Mouse (Mus musculus): ENCODE data around the gene Fam168a. TPM values are rescaled to one million over a fixed set of nuclear protein-coding genes. Genes with fewer than 3 reads are reported as not detected.
A peak's percentile ranks its signal among the peaks of the same experiment; 100 is the strongest.

The Fam168a gene
- polyA plus RNA-seq, 1 experiment from 2014 or later = 72.6 TPM

DNA sequence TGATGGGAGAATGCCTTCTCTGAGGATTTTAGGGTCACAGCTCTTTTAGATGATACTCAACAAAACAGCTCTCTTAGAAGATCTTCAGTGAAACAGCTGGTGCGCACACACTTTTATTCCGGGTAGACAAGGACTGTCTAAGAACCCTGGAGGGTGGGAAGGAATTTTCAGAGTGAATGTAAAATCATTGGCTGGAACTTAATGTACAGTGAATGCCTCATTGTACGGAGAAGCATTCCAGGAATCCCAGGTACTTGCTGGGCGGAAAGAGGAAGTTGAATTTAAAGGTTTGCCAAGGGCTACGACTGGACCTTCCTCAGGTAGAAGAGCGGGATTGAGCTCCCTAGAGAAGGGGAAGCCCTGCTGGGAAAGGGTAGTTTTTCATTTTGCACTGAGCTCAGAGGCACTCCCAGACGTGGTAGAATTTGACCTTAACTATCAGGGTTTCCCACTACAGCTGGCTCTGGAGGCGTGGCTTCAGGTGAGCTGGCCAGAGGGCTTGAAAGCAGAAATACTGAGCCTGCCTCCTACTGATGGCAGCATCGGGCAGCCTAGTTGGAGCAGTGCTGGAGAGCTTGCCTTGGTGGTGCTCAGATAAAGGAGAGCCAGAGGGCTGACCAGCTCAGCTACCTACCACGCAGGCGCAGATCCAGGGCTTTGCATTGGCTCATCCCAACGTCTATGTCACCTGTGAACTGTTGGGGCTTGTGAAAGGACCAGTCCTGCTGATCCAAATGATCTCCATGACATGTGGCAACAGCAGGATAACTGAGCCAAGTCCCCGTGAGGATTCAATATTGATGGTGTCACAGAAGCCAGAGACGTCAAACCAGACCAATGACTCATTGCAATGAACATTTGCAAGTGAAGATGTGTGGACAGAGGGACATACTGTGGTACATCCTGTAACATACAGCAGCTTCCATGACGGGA, 27.2 kb upstream of the Fam168a start:
- Histone ChIP-seq H3K9me3 (no peaks in the 10 kb centered on the region), H3K4me1 (peaks cover 3% of the 10 kb centered on the region; the same call in 1 of the 2 replicates), H3K36me3 (replicated peaks) (no peaks in the 10 kb centered on the region), H3K4me2 (no peak overlapping the region), H3K9ac (no peak overlapping the region), H3K4me3 (replicated peaks) (no peak overlapping the region), H3K27me3 (no peaks in the 10 kb centered on the region), H3K27ac (no peak overlapping the region)
- WGBS = 69% methylated on average over 15 of the region's 15 CpGs
- no peak for ATAC-seq (ENCODE audit: low FRiP score)

DNA sequence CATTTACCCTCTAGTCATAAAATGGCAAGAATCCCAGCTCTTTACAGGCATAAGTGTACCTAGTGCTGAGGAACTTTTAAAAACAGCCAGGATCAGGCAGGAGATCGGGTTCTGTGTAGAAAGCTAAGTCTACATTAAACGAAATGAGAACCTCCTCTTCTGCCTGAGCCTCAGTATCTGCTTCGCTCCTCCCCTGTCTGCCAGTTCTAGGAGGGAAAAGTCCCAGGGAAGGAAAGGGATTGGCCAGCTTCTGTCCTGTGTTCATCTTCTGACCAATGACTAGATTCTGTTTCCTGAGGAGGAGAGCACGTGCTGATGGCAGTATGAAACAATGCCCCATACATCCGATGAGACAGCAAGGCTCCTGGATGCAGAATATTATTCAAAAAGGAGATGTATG, 25.3 kb upstream of the Fam168a start:
- Histone ChIP-seq H3K4me1 (peaks cover 3% of the 10 kb centered on the region; the same call in 1 of the 2 replicates), H3K4me3 (replicated peaks) (no peak overlapping the region), H3K27ac (no peak overlapping the region), H3K36me3 (replicated peaks) (no peaks in the 10 kb centered on the region), H3K9ac (no peak overlapping the region), H3K9me3 (no peaks in the 10 kb centered on the region), H3K4me2 (no peak overlapping the region), H3K27me3 (no peaks in the 10 kb centered on the region)
- ATAC-seq (ENCODE audit: low FRiP score) = no peak
- WGBS = 64% methylated on average over 5 of the region's 5 CpGs

DNA sequence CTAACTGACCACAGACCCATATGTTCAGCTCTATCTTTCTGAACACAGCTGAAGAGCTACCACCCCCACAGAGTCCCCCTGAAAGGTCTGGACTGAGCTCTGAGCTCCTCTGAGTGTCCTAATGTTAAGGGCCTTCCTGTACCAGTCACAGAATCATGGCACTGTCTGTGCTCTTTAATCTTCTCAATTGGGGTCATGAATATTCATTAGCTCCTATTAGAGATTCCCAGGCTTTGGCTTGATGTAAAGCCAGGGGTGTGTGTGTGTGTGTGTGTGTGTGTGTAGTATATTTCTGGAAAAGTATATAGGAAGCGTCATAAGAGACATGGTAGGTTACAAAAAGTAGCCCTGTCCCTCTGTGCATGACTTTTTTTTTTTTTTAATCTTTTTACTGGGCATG, 23.2 kb upstream of the Fam168a start:
- Histone ChIP-seq H3K4me1 (peaks cover 3% of the 10 kb centered on the region; the same call in 1 of the 2 replicates), H3K4me3 (replicated peaks) (no peak overlapping the region), H3K9ac (no peak overlapping the region), H3K4me2 (no peak overlapping the region), H3K9me3 (no peaks in the 10 kb centered on the region), H3K27ac (no peak overlapping the region), H3K36me3 (replicated peaks) (no peaks in the 10 kb centered on the region), H3K27me3 (no peaks in the 10 kb centered on the region)
- 61% methylated on average over 1 of the region's 1 CpGs for WGBS
- ATAC-seq (ENCODE audit: low FRiP score) = 0 out of 2 replicates have a peak, but pooled peaks have one; percentile 30

DNA sequence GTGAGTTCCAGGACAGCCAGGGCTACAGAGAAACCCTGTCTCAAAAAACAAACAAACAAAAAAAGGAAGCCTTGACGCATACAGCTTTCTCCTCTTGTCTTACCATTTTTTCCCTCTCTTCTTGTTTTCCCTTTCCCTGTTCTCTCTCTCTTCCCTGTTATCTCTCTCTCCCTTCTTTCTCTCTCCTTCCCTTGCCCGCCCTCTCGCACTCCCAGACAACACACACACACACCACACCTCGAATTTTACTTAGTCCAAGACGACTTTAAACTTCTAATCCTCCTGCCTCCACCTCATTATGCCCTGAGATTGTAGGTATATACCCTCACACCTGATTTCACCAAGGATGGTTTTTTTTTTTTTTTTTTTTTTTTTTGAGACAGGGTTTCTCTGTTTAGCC, 22.4 kb upstream of the Fam168a start:
- Histone ChIP-seq H3K4me1 (peaks cover 3% of the 10 kb centered on the region; the same call in 1 of the 2 replicates), H3K4me3 (replicated peaks) (no peak overlapping the region), H3K9ac (no peak overlapping the region), H3K36me3 (replicated peaks) (no peaks in the 10 kb centered on the region), H3K27me3 (no peaks in the 10 kb centered on the region), H3K9me3 (no peaks in the 10 kb centered on the region), H3K4me2 (no peak overlapping the region), H3K27ac (no peak overlapping the region)
- WGBS = 72% methylated on average over 5 of the region's 5 CpGs
- ATAC-seq (ENCODE audit: low FRiP score) = no peak

DNA sequence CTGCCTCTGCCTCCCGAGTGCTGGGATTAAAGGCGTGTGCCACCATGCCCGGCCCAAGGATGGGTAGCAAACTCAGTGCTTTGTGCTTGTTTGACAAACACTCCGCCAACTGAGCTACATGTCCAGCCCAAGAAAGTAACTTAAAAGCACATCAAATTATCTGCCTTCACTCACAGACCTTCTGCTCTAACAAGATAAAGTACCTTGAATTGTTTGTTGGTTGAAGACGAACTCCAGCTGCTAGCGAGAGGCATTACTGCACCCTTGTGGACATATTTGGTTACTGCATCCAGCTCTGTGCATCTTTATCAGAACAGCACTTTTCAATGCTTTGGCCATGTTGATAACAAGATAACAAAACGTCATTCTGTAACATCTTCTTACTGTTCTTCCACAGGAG, 21.9 kb upstream of the Fam168a start:
- WGBS = 58% methylated on average over 7 of the region's 7 CpGs
- no peaks in the 10 kb centered on the region for H3K9me3 ChIP-seq

DNA sequence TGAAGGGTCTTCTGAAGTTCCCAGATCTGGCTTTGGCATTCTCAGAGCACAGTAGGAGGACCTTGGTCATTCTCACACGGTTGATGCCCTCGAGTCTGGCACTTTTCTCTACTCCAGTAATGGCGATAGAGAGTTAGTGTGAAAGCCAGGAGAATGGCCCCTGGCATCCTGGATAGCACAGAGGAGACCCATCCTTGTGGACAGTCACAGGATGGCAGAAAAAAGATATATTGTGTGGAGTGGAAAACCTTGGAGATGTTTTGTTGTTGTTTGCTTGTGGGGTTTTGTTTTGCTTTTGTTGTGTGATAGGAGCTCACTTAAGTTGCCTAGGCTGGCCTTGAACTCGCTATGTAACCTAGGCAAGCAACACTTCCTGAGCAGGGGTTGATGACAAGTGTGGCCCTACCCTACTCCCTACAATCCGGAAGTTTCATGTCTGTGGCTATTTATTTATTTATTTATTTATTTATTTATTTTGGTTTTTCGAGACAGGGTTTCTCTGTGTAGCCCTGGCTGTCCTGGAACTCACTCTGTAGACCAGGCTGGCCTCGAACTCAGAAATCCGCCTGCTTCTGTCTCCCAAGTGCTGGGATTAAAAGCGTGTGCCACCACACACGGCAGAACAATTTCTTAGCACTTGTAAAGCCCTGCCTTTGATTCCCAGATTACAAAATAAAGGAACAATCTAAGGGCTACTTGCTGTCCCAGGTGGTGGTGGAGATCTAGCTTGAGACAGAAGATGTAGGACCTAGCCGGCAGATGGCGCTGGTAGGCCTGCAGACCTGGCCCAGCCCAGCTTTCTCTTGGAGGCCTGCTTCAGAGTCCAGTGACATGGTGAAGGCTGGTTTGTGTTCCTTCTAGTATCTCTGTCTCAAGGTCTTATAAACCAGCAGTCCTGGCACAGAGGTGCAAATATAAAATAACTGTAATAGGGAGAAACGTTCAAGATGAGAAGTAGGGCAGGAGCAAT, 21.1 kb upstream of the Fam168a start:
- peaks cover 3% of the 10 kb centered on the region; the same call in 1 of the 2 replicates for H3K4me1 ChIP-seq
- no peak overlapping the region for H3K9ac ChIP-seq
- H3K4me3 ChIP-seq (replicated peaks) = no peak overlapping the region
- no peaks in the 10 kb centered on the region for H3K27me3 ChIP-seq
- no peaks in the 10 kb centered on the region for H3K36me3 ChIP-seq (replicated peaks)
- no peak for ATAC-seq (ENCODE audit: low FRiP score)
- no peak overlapping the region for H3K4me2 ChIP-seq
- 43% methylated on average over 13 of the region's 13 CpGs for WGBS
- H3K9me3 ChIP-seq = no peaks in the 10 kb centered on the region
- H3K27ac ChIP-seq = no peak overlapping the region

More for the DNA sequence above, 21.9 kb upstream of the Fam168a start:
- H3K27me3 ChIP-seq = no peaks in the 10 kb centered on the region
- H3K4me2 ChIP-seq = no peak overlapping the region
- 0 out of 2 replicates have a peak, but pooled peaks have one; percentile 14 for ATAC-seq (ENCODE audit: low FRiP score)
- H3K4me1 ChIP-seq = peaks cover 3% of the 10 kb centered on the region; the same call in 1 of the 2 replicates
- H3K9ac ChIP-seq = no peak overlapping the region
- H3K36me3 ChIP-seq (replicated peaks) = no peaks in the 10 kb centered on the region
- no peak overlapping the region for H3K27ac ChIP-seq
- no peak overlapping the region for H3K4me3 ChIP-seq (replicated peaks)

DNA sequence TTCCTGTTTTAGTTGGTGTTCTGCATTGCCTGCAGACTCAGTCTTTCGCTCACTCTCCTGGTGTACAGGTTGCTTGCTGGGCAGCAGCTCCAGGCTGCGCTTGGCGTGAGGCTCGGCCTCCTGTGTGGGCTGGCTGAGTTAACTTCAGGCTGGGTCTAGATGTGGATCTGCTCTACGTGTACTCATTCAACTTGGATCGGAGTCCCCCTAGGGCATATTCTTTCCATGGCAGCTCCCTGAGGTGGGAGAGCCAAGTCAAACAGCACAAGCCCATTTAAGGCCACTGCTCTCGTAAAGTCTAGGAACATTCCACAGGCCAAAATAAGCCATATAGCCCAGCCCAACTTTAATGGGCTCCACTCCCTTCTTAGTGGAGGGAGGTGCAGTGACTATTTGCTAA, 18.0 kb upstream of the Fam168a start:
- Histone ChIP-seq H3K36me3 (replicated peaks) (no peaks in the 10 kb centered on the region), H3K4me3 (replicated peaks) (no peak overlapping the region), H3K4me2 (no peak overlapping the region), H3K27ac (no peak overlapping the region), H3K4me1 (no peaks in the 10 kb centered on the region), H3K9ac (no peak overlapping the region), H3K9me3 (no peaks in the 10 kb centered on the region), H3K27me3 (no peaks in the 10 kb centered on the region)
- ATAC-seq (ENCODE audit: low FRiP score) = no peak
- 88% methylated on average over 7 of the region's 7 CpGs for WGBS

DNA sequence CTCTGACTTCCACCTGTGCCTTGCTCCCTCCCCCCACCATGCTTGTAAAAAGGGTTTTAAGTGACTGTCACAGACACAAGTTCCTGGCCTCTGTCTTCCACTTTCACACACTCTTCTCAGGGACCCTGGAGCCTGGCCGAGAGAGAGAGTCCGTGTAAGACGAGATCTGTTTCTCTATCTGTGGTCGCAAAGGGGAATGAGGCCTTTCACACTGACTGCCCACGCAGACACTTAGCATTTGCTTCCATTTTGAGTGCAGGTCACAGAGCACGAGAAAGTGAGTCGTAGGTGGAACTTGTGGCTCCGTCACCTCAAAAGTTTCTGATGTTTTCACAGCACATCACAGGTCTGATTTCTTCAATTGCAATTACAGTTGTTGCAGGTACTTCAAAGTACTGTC, 13.2 kb upstream of the Fam168a start:
- 84% methylated on average over 8 of the region's 8 CpGs for WGBS
- H3K4me2 ChIP-seq = no peak overlapping the region
- H3K27me3 ChIP-seq = no peaks in the 10 kb centered on the region
- no peaks in the 10 kb centered on the region for H3K9me3 ChIP-seq
- ATAC-seq (ENCODE audit: low FRiP score) = no peak
- no peak overlapping the region for H3K4me3 ChIP-seq (replicated peaks)
- no peak overlapping the region for H3K27ac ChIP-seq
- H3K4me1 ChIP-seq = no peaks in the 10 kb centered on the region
- no peak overlapping the region for H3K9ac ChIP-seq
- H3K36me3 ChIP-seq (replicated peaks) = no peaks in the 10 kb centered on the region

DNA sequence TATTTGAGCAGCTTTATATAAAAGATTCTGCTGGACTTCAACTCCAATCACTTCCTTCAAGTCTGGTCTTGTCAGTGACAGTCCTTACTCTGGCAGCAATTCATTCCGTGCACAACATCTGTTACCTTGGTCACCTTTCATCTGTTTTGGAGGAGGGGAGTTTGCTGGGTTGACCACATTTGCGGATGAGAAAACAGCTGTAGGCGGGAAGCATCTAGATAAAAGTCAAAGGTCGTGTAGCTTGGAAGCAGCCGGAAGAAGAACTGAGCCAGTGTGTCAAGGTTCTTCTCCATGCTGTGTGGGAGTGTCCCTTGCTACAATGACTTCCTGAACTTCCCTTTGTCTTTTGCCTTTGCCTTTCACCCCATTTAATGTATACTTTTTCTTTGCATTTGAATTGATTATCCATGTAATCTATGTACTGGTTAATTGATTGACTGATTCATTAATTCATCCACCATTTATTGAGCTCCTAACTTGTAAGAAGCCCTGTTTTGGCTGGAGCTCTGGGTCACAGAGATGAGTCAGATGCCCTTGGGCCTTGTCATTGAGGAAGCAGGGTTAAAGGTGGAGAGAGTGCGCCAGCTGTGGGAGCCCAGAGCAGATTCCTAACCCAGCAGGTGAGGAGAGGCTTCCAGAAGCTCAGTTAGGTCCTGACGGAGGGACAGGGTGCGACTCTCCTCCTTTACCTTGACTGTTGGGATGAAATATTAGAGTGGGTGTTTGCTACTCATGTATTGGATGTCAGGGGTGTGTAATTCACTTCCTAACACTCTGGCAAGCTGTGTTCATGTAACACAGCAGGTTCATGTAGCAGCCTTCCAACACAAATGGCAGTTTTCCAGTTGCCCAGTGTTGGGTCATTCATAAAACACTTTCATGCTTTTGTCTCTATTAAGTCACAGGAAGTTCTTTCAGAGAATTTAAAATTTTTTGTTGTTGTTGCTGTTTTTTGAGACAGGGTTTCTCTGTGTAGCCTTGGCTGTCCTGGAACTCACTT, 6.4 kb upstream of the Fam168a start:
- no peaks in the 10 kb centered on the region for H3K4me1 ChIP-seq
- no peaks in the 10 kb centered on the region for H3K9me3 ChIP-seq
- 71% methylated on average over 8 of the region's 8 CpGs for WGBS
- ATAC-seq (ENCODE audit: low FRiP score) = no peak
- no peak overlapping the region for H3K4me2 ChIP-seq
- no peaks in the 10 kb centered on the region for H3K36me3 ChIP-seq (replicated peaks)
- H3K9ac ChIP-seq = no peak overlapping the region
- H3K4me3 ChIP-seq (replicated peaks) = no peak overlapping the region
- no peak overlapping the region for H3K27ac ChIP-seq
- H3K27me3 ChIP-seq = no peaks in the 10 kb centered on the region

DNA sequence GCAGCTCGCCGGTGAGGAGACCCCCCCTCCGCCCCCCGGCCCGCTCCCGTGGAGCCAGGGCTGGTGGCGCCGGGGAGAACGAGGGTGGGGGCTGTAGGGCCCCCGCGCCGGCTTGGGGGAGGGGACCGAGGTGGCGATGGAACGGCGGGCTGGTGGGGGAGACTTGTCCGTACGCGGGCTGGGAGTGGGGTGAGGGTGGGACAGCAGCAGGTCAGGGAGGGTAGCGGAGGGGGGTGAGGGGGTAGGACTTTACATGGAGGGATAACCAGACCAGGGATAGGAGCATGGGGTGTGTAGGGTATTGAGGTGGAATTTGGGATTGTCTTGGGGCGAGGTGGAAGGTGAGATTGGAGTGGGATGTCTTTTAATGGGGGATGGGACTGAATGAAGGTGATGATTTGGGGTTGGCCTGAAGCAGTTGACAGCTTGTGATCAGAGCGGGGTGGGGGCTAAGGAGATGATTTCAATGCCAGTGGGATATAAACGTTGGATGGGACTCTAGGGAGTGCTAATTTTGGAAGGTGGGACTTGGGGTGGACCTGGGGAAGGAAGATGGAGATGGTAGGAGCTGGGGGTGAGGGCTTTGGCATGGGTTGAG, 547 bp downstream of the Fam168a start:
- peak overlapping the region; percentile 97 for H3K9ac ChIP-seq
- H3K36me3 ChIP-seq (replicated peaks) = no peaks in the 10 kb centered on the region
- H3K27ac ChIP-seq = peak overlapping the region; percentile 100
- H3K27me3 ChIP-seq = no peaks in the 10 kb centered on the region
- H3K4me1 ChIP-seq = peaks cover 17% of the 10 kb centered on the region
- H3K4me2 ChIP-seq = peak overlapping the region; percentile 74
- WGBS = under 1% methylated on average over 22 of the region's 23 CpGs
- peak; percentile 67 for ATAC-seq (ENCODE audit: low FRiP score)
- H3K4me3 ChIP-seq (replicated peaks) = peak overlapping the region; percentile 86
- no peaks in the 10 kb centered on the region for H3K9me3 ChIP-seq

DNA sequence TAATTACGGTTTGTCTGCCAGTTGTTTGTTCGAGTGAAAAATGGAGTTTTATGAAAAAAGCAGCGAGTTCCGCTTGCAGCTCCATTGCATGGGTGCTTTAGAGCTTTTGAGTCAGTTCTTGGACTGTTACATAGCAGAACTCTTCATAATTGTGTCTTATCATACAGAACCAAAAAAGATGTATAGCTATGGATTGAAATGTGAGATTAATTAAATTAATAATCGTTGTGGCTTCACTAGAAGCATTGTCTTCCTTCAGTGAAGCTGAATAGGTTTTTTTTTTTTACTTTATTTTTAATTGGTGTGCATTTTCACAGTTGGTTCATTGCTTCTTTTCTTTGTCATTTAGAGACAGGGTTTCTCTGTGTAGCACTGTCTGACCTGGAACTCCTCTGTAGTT, 12.3 kb downstream of the Fam168a start:
- 70% methylated on average over 5 of the region's 5 CpGs for WGBS
- no peaks in the 10 kb centered on the region for H3K9me3 ChIP-seq

More for the DNA sequence above, 12.3 kb downstream of the Fam168a start:
- Histone ChIP-seq H3K9ac (no peak overlapping the region), H3K27me3 (no peaks in the 10 kb centered on the region), H3K4me3 (replicated peaks) (no peak overlapping the region), H3K4me2 (no peak overlapping the region), H3K4me1 (peaks cover 24% of the 10 kb centered on the region), H3K27ac (no peak overlapping the region), H3K36me3 (replicated peaks) (0 out of 2 replicates have a peak, but pooled peaks cover 2% of the 10 kb centered on the region)
- ATAC-seq (ENCODE audit: low FRiP score) = no peak
